Mouse (Mus musculus): ENCODE data around the gene Gbf1. TPM values are rescaled to one million over a fixed set of nuclear protein-coding genes. Genes with fewer than 3 reads are reported as not detected.
"Not testable (repeated sequence)": the region's sequence is repeated elsewhere in the genome, so short reads cannot be mapped to it uniquely, and the experiment has no call there.

The Gbf1 gene
- polyA plus RNA-seq (2015; fragmentation: Nextera tagmentation; extraction: Ambion mirVana) = 28.6 and 28.7 TPM in 2 replicates

DNA sequence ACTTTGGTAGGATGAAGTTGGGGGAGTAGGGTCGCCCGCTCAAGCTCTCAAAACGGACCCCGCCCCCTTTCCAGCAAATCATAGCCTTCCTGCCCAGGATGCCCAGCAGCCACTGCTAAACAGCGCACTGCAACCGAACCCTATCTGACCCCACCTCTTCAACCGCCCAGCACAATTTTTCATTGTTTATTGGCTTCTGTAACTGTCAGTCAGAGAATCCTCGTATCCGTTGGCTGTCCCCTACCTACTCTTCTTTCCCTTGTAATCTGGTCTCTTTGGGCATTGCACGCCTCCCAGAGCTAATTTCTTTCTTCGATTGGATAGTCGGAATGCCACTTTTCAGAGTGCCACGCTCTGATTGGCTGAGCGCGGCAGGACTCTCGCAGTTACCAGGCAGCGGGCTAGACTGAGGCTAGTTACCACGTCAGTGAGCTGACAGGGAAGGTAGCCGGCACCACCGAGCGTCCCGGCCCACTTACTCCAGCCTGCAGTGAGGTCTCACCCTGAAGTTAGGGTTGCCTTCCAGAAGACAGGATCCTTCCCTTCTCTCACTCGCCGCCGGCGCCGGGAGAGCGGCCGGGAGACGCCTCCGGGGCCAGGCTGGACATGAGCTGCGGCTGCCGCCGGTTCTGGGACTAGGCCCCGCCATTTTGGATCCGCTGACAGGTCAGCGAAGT is at the start of gene Gbf1:
TSS of gene Gbf1 (plus strand) at position 383 of the 677 bp plus-strand sequence.
- DNase-seq (ENCODE audit: low spot score) = peak; percentile 98

DNA sequence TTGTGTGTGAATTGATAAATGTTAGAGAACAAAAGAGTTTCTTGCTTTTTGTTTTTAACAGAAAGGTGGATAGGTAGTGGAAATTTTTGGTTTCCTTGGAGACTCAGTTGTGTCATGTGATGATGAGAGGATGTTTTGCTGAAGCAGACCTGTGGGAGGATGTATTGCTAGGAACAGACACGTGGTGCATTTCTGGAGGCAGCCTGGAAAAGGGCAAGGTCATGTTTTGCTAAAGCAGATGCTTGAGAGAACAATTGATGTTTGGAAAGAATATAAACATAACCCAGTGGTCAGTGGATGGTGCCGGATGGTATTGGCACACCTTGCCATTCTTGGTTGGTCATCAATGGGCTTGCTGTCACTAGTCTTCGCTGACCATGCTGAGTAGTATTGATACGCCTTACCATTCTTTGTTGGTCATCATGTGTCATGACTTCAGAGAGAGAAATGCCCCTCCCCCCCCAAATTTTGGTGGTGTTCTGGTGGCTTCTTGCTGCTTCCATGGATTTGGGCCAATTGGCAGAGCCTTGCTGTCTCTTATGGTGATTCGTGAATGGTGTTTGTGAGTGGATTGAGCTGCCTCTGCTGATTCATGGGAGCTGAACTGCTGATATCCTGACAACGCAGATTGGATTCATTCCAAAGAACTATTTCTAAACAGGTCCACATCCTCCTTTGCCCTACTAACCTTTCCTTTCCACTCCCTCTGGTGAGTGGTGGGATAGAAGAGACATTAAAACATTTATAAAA is 48.7 kb upstream of the Gbf1 start:
- DNase-seq (ENCODE audit: low spot score) = no peak

DNA sequence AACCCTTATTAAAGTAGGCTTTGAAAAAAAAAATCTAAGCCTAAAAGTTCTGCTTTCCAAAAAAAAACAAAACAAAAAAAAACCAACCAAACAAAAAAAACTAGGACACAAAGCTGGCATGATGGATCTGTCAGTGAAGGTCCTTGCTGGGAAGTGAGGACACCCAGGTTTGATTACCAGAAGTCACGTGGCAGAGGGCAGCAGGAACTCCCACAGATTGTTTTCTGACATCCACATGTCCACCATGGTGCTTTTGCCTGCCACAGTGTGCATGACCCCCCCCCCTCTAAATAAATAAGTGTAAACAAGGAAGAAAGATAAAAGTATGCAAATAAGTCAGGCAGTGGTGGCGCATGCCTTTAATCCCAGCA is 48.1 kb upstream of the Gbf1 start:
- DNase-seq (ENCODE audit: low spot score) = no peak

DNA sequence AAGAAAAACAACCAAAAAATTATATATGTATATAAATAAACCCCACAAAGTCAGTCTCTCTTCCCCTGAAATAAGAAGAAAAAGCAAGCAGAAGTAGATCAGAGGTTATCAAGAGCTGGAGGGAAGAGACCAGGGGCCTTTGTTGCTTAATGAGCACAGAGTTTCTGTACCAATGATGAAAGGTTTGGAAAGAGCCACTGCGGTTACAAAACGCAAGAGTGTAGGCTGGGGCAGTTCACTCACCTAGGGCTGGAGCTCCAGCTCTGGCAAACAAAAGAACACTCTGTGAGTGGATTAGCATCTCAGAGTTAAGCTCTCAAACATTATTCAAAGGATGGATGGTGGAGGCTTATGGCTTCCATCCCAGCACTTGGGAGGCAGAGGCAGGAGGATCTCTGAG is 42.1 kb upstream of the Gbf1 start:
- DNase-seq (ENCODE audit: low spot score) = no peak

DNA sequence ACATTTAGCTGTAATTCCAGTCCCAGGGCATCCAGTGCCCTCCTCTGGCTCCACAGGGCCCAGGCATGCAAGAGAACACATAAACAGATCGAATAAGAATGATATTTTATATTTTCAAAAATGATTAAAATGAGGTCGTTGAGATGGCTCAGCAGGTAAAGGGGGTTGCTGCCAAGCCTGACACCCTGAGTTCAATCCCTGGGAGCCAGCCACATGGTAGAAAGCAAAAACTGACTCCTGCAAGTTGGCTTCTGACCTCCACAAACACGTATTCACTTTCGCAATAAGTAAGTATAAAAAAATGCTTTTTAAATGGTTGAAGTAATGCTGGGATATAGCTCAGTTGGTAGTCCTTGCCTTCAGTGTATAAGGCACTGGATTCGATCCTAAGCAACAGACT is 41.5 kb upstream of the Gbf1 start:
- DNase-seq (ENCODE audit: low spot score) = no peak

DNA sequence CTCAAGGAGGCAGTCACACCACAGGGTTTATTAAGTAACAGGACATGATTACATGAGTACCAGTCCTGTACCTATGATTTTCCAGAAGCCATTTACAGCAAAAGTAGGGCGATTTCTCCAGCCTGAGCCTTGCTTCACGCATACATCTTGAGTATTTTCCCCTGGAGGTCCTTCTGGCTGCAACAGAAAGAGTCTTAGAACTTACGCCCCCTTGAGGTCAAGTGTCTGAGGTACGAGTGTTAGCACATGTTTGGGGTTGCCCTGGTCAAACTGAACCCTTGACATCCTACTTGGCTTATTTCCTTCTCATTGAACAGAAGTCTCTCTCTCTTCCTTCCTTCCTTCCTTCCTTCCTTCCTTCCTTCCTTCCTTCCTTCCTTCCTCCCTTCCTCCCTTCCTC is 37.7 kb upstream of the Gbf1 start:
- DNase-seq (ENCODE audit: low spot score) = no peak

DNA sequence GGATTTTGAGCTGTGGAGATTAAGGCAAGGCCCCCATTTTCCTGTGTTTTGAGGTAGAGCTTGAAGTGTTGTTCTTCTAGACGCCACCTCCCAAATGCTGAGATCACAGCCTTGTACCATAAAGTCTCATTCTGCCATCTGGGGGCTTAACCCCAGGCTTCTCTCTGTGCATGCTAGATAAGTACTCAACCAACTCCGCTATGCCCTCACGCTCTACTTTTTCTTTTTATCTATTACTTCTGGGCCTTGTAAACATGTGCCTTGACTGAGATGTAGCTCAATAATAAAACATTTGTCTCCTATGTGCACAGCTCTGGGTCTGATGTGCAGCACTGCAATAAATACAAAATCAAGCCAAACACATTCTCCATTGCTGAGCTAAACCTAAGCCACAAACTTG is 32.9 kb upstream of the Gbf1 start:
- DNase-seq (ENCODE audit: low spot score) = no peak

DNA sequence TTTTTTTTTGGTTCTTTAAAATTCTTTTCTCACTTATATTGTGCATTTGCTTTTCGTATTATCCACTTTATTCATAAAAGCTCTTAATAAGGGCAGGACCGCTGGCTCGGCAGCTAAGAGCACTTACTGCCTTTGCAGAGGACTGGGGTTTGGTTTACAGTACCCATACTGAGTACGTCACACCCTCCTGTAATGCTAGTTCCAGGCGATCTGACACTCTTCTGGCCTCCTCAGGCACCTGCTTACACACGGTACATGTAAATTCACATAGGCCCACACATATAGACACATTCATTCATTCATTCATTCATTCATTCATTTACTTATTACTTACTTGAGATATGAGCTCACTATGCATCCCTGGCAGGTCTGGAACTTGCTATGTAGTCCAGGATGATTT is 31.4 kb upstream of the Gbf1 start:
- no peak for DNase-seq (ENCODE audit: low spot score)

DNA sequence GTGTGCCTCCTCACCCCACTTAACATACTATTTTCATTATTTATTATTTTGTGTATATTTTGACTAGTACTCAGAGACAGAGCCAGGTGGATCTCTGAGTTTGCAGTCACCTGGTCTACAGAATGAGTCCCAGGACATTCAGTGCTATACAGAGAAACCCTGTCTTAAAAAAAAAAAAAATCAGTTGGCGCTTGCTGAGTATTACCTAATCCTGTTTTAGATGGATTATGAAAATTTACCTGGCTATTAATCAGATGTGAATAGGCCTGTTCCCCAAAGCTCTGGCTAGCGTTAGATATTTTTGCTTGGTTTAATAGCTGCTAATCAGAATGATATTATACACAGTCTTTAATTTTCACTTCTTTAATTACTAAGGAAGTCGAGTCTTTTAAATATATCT is 28.4 kb upstream of the Gbf1 start:
- no peak for DNase-seq (ENCODE audit: low spot score)

DNA sequence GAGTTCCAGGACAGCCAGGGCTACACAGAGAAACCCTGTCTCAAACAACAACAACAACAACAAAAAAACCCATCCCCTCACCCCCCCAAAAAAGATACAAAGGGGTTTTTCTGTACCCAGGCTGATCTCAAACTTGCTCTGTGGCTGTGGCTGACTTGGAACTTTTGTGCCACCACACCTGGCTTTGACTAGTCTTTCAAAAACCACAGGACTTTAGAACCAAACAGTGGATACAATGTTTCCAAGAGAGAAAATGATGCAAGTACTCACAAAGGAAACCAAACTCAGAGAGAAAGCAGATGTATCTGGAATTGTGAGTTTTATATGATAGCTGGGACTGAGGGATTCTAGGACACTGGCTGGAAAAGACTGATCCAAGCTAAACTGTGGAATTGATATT is 27.7 kb upstream of the Gbf1 start:
- no peak for DNase-seq (ENCODE audit: low spot score)

DNA sequence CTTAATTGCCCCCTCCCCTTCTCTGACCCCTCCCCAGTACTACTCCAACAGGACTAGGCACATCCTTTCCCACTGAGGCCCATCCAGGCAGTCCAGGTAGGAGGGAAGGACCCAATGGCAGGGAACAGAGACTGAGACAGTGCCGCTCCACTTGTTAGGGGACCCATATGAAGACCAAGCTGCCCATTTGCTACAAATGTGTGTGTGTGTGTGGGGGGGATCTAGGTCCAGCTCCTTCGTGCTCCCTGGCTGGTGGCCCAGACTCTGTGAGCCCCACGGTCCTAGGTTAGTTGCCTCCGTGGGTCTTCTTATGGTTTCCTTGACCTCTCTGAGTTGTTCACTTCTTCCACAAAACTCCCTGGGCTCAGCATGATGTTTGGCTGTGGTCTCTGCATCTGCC is 26.0 kb upstream of the Gbf1 start:
- no peak for DNase-seq (ENCODE audit: low spot score)

DNA sequence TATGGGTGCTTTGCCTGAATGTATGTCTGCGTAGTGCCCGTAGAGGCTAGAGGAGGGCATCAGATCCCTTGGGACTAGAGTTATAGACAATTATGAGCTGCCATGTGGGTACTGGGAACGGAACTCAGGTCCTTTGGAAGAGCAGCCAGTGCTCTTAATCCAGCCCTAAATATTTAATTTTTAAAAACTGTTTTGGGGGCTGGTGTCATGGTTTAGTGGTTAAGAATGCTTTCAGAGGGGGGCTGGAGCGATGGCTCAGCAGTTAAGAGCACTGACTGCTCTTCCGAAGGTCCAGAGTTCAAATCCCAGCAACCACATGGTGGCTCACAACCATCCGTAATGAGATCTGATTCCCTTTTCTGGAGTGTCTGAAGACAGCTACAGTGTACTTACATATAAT is 22.6 kb upstream of the Gbf1 start:
- not testable (repeated sequence) for DNase-seq (ENCODE audit: low spot score)

DNA sequence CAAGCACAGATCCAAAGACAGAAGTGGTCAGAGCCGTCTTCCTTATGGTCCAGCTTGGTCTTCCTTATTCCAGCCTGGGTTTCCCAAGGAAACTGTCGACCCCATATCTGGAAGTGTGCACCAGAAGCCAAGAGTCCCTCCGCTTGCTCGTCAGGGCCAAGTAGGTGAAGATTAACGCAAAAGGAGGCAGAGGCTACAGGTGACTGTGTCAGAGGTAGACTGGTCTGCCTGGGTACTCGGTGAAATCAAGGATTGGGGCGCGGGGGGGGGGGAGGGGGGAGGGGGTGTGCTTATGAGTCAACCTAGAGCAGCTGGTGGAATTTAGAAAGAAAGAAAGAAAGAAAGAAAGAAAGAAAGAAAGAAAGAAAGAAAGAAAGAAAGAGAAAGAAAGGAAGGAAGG is 21.0 kb upstream of the Gbf1 start:
- DNase-seq (ENCODE audit: low spot score) = no peak

DNA sequence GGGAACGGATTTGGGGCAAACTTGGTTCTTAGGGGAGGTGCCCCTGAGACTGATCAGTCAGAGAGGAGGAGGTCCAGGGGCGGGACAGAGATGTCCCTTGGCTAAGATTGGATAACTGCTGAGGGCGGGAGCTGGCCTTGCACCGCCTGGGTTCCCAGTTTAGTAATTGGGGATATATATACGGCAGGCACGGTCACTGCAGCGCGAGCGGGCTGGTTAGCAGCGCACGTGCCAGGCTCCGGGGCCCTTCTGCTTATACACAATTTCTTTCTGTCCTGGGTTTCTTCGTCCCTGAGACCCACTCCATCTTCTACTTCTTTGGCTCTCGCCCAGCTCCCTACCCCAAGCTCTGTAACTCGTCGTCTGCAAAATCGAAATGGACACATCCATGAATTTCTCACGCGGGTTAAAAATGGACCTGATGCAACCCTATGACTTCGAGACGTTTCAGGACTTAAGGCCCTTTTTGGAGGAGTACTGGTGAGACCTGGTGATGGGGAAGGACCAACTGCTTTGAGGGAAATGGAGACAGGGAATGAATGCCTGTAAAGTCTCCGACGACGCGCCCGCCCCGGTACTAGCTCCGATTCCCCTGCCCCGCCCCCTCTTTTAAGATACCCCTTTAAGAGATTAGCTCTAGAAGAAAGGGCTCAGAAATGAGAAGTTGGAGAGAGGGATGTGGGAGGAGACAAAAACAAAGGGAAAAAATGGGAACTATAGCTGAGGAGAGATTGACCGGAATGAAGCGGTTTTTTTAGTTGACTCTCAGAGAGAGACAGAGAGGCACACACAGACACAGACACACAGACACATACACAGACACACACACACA is 20.4 kb upstream of the Gbf1 start, which contains the start of gene Elovl3:
TSS of gene Elovl3 (plus strand) at position 204 of the 832 bp plus-strand sequence.
- no peak for DNase-seq (ENCODE audit: low spot score)

DNA sequence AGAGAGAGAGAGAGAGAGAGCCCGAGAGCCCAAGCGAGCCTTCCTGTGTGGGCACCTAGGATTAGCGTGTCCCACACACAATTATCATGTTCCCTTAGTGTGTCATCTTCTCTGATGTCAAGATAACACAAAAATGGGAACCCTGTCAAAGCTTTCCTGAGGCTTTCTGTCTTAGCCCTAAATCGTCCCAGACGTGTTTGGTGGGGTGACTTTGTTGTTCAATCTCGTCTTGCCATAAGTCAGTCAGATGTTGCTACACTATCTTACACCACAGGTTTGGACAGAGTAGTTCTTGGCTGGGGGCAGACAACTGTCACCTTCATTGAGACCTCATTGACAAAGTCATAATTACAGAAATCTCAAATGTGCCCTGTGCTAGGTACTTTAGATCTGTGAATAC is 19.7 kb upstream of the Gbf1 start:
- DNase-seq (ENCODE audit: low spot score) = no peak

DNA sequence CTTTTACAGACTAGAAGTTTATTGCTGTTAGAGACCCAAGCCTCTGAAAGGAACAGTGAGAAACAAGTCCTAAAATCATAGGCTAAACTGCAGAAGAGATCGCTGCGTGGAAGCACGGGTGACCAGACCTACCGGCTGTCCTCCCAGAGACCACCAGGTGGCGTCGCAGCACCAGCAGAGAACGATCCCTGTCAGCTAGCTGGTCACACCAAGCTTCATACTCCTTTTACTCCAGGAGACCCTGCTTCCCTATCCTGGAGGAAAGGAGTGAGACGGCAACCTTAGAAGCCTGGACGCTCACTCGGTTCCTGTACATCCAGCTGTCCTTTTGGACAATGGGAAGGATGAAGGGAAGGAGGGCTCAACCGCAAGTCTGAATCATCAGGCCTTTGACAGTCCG is 17.0 kb upstream of the Gbf1 start:
- peak; percentile 87 for DNase-seq (ENCODE audit: low spot score)

DNA sequence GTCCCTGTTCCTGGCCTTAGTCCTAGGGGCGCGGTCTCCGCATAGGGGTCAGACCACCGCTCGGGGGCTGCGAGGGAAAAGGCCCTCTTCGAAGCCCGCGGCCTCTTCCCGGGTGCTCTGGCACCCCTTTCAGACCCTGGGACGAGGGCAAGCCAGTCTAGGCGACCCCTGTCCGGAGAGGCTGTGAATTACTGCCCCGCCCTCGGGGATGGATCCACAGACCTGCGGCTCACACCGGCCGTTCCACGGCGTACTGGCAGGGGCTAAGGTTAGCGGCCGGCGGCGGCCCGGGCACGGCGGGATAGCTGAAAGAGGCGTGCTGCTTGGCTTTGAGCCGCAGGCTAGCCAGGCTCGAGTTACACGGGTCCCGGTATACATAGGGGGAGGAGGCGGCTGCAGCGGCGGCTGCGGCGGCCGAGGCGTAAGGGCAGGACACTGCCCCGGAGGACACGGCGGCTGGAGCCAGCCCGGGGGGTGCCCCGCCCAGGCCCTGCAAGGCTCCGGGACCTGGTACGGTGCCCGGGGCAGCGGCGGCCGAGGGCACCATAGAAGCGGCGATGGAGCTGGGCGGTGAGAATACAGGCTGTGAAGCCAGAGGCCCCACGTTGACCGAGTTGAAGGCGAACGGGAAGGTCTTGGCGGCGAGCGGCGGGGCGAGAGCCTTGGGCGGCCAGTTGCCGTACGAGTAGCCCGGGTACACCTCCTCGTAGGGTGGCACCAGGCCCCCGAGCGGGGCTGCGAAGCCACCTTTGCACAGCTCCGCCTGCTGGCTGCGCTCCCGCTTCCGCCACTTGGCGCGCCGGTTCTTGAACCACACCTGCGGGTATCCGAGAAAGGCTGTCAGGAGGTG is 16.3 kb upstream of the Gbf1 start:
- DNase-seq (ENCODE audit: low spot score) = peak; percentile 86

DNA sequence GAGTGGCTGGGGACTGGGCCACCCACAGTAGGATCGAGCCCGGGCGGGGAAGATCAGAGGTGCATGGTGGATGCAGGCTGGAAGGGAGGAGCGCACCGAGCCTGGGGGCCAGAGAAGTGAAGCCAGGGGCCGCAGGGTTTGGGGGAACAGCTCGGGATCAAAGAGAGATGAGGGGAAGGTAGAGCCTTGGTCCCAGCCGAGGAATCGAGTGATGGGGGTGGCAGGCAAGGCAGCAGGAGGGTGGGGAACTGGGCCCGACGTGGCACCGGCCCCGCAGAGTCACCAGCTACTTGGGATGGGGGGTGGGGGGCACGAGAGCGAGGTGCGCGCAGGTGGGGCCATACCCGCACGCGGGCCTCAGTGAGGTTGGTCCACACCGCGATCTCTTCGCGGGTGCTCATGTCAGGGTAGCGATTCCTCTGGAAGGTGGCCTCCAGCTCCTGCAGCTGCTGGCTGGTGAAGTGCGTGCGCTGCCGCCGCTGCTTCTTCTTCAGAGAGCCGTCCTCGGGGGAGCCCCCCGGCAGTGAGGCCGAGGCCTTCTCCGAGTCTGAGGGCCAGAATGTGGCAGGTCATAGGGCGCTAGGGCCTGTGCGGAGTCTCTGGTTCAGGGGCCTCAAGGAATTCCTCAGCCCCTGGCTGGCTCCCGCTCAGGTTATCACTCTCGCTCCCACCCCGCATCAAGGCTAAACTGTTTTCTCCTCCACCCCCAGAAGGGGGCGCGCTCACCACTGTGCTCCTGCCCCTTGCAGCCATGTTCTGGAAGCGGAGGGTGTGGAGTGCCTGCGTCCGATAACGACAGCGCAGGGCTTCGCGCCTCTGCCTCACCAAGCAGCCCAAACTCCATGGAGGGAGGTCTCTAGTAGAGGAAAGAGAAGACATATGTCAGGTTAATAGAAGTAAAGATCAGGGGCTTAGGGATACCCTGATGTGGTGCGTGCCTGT is 15.4 kb upstream of the Gbf1 start:
- peak; percentile 81 for DNase-seq (ENCODE audit: low spot score)

DNA sequence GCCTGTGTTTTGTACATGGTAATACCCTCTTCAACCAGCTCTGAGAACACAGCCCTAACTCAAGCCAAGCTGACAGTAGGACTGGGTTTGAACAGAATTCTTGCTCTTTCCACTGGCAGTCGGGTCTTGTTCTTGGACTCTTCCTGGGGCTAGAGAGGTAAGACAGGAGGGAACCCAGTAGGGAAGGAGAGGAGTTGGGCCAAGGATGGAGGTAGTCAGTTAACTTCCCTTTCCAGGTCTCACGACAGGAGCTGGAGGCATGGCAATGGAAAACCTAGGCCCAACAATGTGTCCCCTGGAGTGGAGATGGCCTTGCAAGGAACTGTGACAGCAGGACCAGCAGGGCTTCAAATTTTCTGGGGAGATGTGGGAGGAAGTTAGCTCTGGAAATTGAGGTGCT is 12.0 kb upstream of the Gbf1 start:
- no peak for DNase-seq (ENCODE audit: low spot score)

DNA sequence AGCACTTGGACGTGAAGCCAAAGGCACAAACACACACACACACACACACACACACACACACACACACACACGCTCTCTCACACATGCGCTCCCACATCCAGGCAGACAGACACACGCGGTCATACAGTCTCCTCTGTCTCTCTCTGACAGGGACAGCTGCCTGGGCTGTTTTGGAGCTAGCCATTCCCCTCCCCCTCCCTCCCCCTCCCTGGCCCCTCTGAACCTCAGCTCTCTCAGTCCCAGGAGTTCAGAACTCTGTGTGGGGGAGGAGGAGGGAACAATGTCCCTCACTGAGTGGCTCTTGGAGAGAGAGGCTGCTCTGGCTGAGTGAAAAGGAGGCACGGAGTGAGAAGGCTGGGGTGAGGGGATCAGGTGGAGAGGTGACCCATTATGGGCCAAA is 11.2 kb upstream of the Gbf1 start:
- DNase-seq (ENCODE audit: low spot score) = no peak

Data from thymus, postnatal 0 days (tissue).